Mouse (Mus musculus) frontal cortex, adult (tissue): ENCODE results near the gene Acot8.
A peak's percentile ranks its signal among the peaks of the same experiment; 100 is the strongest.

Experiments used
- ATAC-seq: cut with Nextera tagmentation; 2 replicates; pipeline ENCODE4 v1.9.2; 2017; ENCODE audit warnings: mild to moderate bottlenecking, moderate library complexity, mixed read lengths; ENCODE audit not compliant: low TSS enrichment

Acot8 gene

GRCm38 (mm10) chr2:164804533-164805331, at the start of gene Acot8, which contains the start of gene Zswim3:
Gene Acot8 (minus strand): TSS chr2:164804882.
Gene Zswim3 (plus strand): TSS chr2:164805098.
- peak; percentile 97 for ATAC-seq

GRCm38 (mm10) chr2:164850061-164850460, 45.4 kb upstream of the Acot8 start:
- peak; percentile 74; the same call in 1 of the 2 replicates for ATAC-seq

- no peak for ATAC-seq
Observed at GRCm38 (mm10) chr2:164845782-164846181, 41.1 kb upstream of the Acot8 start.

- no peak for ATAC-seq
Observed at GRCm38 (mm10) chr2:164835164-164835563, 30.5 kb upstream of the Acot8 start.

- ATAC-seq = peak; percentile 48; the same call in 1 of the 2 replicates
Observed at GRCm38 (mm10) chr2:164834531-164834930, 29.8 kb upstream of the Acot8 start.

- ATAC-seq = peak; percentile 42
Observed at GRCm38 (mm10) chr2:164833314-164833959, 28.8 kb upstream of the Acot8 start, which contains the start of gene Neurl2. Gene Neurl2 (minus strand): TSS chr2:164833456.

- peak; percentile 78 for ATAC-seq
Observed at GRCm38 (mm10) chr2:164832748-164833301, 28.1 kb upstream of the Acot8 start, which contains the start of gene Ctsa. Gene Ctsa (plus strand): TSS chr2:164832873.

GRCm38 (mm10) chr2:164832032-164832747, 27.5 kb upstream of the Acot8 start:
- no peak for ATAC-seq

GRCm38 (mm10) chr2:164831029-164831428, 26.3 kb upstream of the Acot8 start:
- no peak for ATAC-seq

GRCm38 (mm10) chr2:164829090-164829489, 24.4 kb upstream of the Acot8 start:
- ATAC-seq = no peak

GRCm38 (mm10) chr2:164828437-164828836, 23.8 kb upstream of the Acot8 start, which contains the start of gene Spata25:
Gene Spata25 (minus strand): TSS chr2:164828537.
- ATAC-seq = no peak

GRCm38 (mm10) chr2:164827146-164827850, 22.6 kb upstream of the Acot8 start:
- no peak for ATAC-seq

GRCm38 (mm10) chr2:164825521-164825920, 20.8 kb upstream of the Acot8 start:
- no peak for ATAC-seq

- no peak for ATAC-seq
Observed at GRCm38 (mm10) chr2:164823969-164824368, 19.3 kb upstream of the Acot8 start.

- peak; percentile 58 for ATAC-seq
Observed at GRCm38 (mm10) chr2:164823181-164823585, 18.5 kb upstream of the Acot8 start.

- ATAC-seq = peak; percentile 95
Observed at GRCm38 (mm10) chr2:164822636-164823165, 18.0 kb upstream of the Acot8 start, which contains the start of gene Zswim1. Gene Zswim1 (plus strand): TSS chr2:164822686.

- 0 out of 2 replicates have a peak, but pooled peaks have one; percentile 14 for ATAC-seq
Observed at GRCm38 (mm10) chr2:164821060-164821459, 16.4 kb upstream of the Acot8 start.

- no peak for ATAC-seq
Observed at GRCm38 (mm10) chr2:164817703-164818102, 13.0 kb upstream of the Acot8 start.

GRCm38 (mm10) chr2:164817206-164817605, 12.5 kb upstream of the Acot8 start:
- no peak for ATAC-seq

GRCm38 (mm10) chr2:164815821-164816220, 11.1 kb upstream of the Acot8 start:
- no peak for ATAC-seq

GRCm38 (mm10) chr2:164815348-164815747, 10.7 kb upstream of the Acot8 start:
- ATAC-seq = no peak
